ENCODE assay signal across 8 mouse cellular contexts in genomic region chr17:80683821-80684576, GRCm38 (mm10). TPM values are rescaled to one million over a fixed set of nuclear protein-coding genes. Genes with fewer than 3 reads are reported as not detected.
DNase-seq lines count a peak whose midpoint lies in the region; ATAC-seq and TF ChIP-seq lines count a peak whose summit lies in the region.

No protein-coding gene starts in this region.

- DNase-seq in frontal cortex, adult 2 months (ENCODE audit: extremely low spot score in 1 of 2, low spot score in 1 of 2), result no peak
- peak; percentile 17 for DNase-seq in Patski (ENCODE audit: low read depth, low spot score)
- peak in 1 of 2 experiments; percentile 32 for DNase-seq in heart, adult 2 months
- DNase-seq in kidney, postnatal 0 days (ENCODE audit: low spot score), result peak; percentile 76
- DNase-seq in thymus, adult 18-20 months, result no peak
- DNase-seq in left cerebral cortex, adult 9 months (ENCODE audit: low spot score in 2 of 2), result no peak

- H3K4me3 ChIP-seq in heart, adult 2 months, result no peak overlapping the region
- H3K4me3 ChIP-seq in kidney, postnatal 0 days (replicated peaks; ENCODE audit: low read depth, low read length), result no peak overlapping the region
- H3K4me3 ChIP-seq in midbrain, embryonic 15.5 days, result no peak overlapping the region

- H3K27me3 ChIP-seq in Patski, result no peaks in the 10 kb centered on the region
- no peaks in the 10 kb centered on the region for H3K27me3 ChIP-seq in heart, adult 2 months (ENCODE audit: control insufficient read depth, insufficient read depth, low read length)
- H3K27me3 ChIP-seq in kidney, postnatal 0 days (ENCODE audit: insufficient read depth, low read length), result no peaks in the 10 kb centered on the region
- no peaks in the 10 kb centered on the region for H3K27me3 ChIP-seq in midbrain, embryonic 15.5 days (replicated peaks)

- 32% methylated on average over 6 of the region's 6 CpGs for WGBS in heart, adult 2 months
- 44% methylated on average over 6 of the region's 6 CpGs for WGBS in kidney, postnatal 0 days
- 47% methylated on average over 6 of the region's 6 CpGs for WGBS in midbrain, embryonic 15.5 days

- H3K36me3 ChIP-seq in heart, adult 2 months (ENCODE audit: control insufficient read depth, insufficient read depth, low read length), result peaks cover 7% of the 10 kb centered on the region
- H3K36me3 ChIP-seq in kidney, postnatal 0 days (ENCODE audit: insufficient read depth, low read length), result peaks cover 9% of the 10 kb centered on the region; the same call in 1 of the 2 replicates
- no peaks in the 10 kb centered on the region for H3K36me3 ChIP-seq in midbrain, embryonic 15.5 days (replicated peaks)

- peak overlapping the region; percentile 29 for H3K27ac ChIP-seq in heart, adult 2 months
- peak overlapping the region; percentile 25; the same call in 1 of the 2 replicates for H3K27ac ChIP-seq in kidney, postnatal 0 days
- no peak overlapping the region for H3K27ac ChIP-seq in midbrain, embryonic 15.5 days

- no peak for TF ChIP-seq EP300 in heart, adult 2 months (IDR thresholded peaks at IDR 0.05; ENCODE audit: insufficient read depth, low read depth, low read length)

- intact Hi-C loops in heart, adult 2 months (cut with DNase I), result loop anchor here (1.0 to 5.0 kb wide), 3 partner anchors 128 to 298 kb away; no protein-coding TSS in a partner anchor

- peaks cover 6% of the 10 kb centered on the region for H3K4me1 ChIP-seq in heart, adult 2 months (ENCODE audit: control insufficient read depth, insufficient read depth, low read length)
- 0 out of 2 replicates have a peak, but pooled peaks cover 3% of the 10 kb centered on the region for H3K4me1 ChIP-seq in kidney, postnatal 0 days (replicated peaks; ENCODE audit: insufficient read depth, low read length)
- peaks cover 5% of the 10 kb centered on the region; the same call in 1 of the 2 replicates for H3K4me1 ChIP-seq in midbrain, embryonic 15.5 days

- TF ChIP-seq CTCF in Patski (IDR thresholded peaks at IDR 0.05), result peak; percentile 45
- peak; percentile 78 for TF ChIP-seq CTCF in heart, adult 2 months (IDR thresholded peaks at IDR 0.05)
- TF ChIP-seq CTCF in kidney, postnatal 0 days (IDR thresholded peaks at IDR 0.05; ENCODE audit: low read depth), result peak; percentile 71

- peak; percentile 58; the same call in 1 of the 2 replicates for ATAC-seq in frontal cortex, adult (ENCODE audit: low TSS enrichment)
- ATAC-seq in Patski, result peak; percentile 63
- peak; percentile 82 for ATAC-seq in kidney, postnatal 0 days (replicated peaks; ENCODE audit: low FRiP score, low read depth)
- ATAC-seq in midbrain, embryonic 15.5 days (replicated peaks), result peak; percentile 65; the same call in 1 of the 2 replicates

- CTCF ChIA-PET in Patski (lab: Charles Lee), result interaction anchor here (0.7 to 1.4 kb wide), 5 partner anchors 8 to 298 kb away, joined by 3 to 5 read pairs (median 3); no protein-coding TSS in a partner anchor

- TF ChIP-seq POLR2A in heart, adult 2 months (IDR thresholded peaks at IDR 0.05; ENCODE audit: insufficient read depth, low read depth, low read length), result no peak

- no peak overlapping the region; the same call in 1 of the 2 replicates for H3K9ac ChIP-seq in heart, adult 2 months (ENCODE audit: low read depth, low read length)
- H3K9ac ChIP-seq in kidney, postnatal 0 days (ENCODE audit: low read depth, low read length), result no peak overlapping the region
- H3K9ac ChIP-seq in midbrain, embryonic 15.5 days, result no peak overlapping the region

- no peaks in the 10 kb centered on the region for H3K9me3 ChIP-seq in kidney, postnatal 0 days (replicated peaks; ENCODE audit: low read length)
- H3K9me3 ChIP-seq in midbrain, embryonic 15.5 days, result no peaks in the 10 kb centered on the region

- in situ Hi-C loops in Patski (cut with MboI; ENCODE audit: low pct_unique_long_range_greater_than_20kb), result no loop called here

- POLR2A ChIA-PET in Patski (lab: Charles Lee), result no interaction called here

- H3K4me2 ChIP-seq in kidney, postnatal 0 days (ENCODE audit: low read length), result no peak overlapping the region
- H3K4me2 ChIP-seq in midbrain, embryonic 15.5 days, result no peak overlapping the region

- H3K79me2 ChIP-seq in heart, adult 2 months (replicated peaks; ENCODE audit: control insufficient read depth, insufficient read depth, low read length), result peaks cover 1% of the 10 kb centered on the region

RNA-seq across cellular contexts. Expression of gene Map4k3, which starts 44.3 kb away (rescaled TPM):
- 39.9 and 41.4 TPM in 2 replicates for polyA plus RNA-seq in frontal cortex, adult 2 months (2012; rRNA removed)
- 94.2 TPM for polyA plus RNA-seq in Patski (2021)
- total RNA-seq in heart, adult 2 months (2021), result 10 to 100 TPM; 24.4 to 24.7 TPM
- polyA plus RNA-seq in heart, adult 2 months (2012; rRNA removed), result 12.8 and 20.3 TPM in 2 replicates
- polyA plus RNA-seq in kidney, postnatal 0 days (2015; fragmentation: Nextera tagmentation; extraction: Ambion mirVana), result 27.5 and 29.9 TPM in 2 replicates
- 26.5 and 26.8 TPM in 2 replicates for polyA plus RNA-seq in midbrain, embryonic 15.5 days (2015; fragmentation: Nextera tagmentation; extraction: Ambion mirVana)

Comparison
In these comparisons a context has a peak if more than half of its experiments do, and no peak if none do; other contexts are left out.
1. DNase-seq: peak in Patski (single experiment) and kidney, postnatal 0 days (single experiment); none in frontal cortex, adult 2 months (0 of 2), thymus, adult 18-20 months (0 of 2) and left cerebral cortex, adult 9 months (0 of 2).
2. Peak in every context shown above with its lines, with median percentiles within 50 percentile points of each other: ATAC-seq and CTCF ChIP-seq.